Mouse (Mus musculus): Measurements from ENCODE around the gene Vps16.

Vps16 gene

DNA sequence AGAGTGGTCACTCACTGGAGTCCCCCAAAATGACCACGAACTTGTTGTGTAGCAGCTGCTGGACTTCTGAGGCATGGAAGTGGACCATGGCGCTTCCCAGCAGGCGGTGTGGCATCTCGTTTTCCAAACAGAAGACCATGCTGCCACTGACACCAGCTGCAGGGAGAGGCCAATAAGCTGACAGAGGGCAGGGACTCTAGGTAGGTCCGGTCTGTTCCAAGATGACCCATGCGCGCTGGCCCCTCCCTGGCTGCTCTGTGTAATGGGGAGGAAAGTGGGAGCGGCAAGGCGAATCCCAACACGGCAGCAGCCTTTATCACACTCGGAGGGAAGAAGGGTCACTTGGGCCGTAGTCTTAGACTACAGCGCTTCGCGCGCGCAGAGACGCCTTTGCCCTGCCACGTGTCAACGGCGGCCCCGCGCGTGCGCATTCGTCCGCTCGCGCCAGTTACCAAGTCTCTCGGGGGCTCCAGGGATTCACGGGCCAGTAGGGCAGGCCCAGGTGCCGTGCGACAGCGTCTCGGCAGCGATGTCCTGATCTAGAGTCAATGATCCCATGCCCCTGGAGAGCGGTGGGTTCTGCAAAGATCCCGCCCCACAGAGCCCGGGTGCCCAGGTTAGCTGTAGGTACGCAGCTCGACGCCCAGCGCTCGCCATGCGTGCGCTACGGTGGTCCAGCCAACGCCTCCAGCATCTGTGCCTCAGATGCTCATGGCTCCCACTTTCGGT, 578 bp upstream of the Vps16 start:
- peak; percentile 81 to 82 for DNase-seq

DNA sequence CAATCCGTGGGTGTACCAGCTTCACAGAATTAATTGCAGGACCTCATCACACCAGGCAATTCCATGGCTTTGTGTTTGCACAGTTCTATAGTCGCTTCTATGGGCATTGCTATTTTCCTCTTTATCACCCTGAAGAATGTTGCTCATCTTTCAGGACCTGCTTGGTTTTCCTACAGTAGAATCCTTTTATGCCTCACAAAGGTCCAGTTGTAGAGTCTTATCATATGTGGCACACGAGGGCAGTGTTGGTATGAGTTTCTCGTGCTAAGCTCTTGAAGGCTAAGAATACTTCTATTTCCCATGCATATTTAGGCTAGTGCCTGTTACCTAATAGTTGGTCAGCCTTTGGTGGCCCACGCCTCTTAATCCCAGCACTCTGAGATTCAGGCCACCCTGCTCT, 973 bp downstream of the Vps16 start:
- peak in 1 of 2 experiments; percentile 20 for DNase-seq

DNA sequence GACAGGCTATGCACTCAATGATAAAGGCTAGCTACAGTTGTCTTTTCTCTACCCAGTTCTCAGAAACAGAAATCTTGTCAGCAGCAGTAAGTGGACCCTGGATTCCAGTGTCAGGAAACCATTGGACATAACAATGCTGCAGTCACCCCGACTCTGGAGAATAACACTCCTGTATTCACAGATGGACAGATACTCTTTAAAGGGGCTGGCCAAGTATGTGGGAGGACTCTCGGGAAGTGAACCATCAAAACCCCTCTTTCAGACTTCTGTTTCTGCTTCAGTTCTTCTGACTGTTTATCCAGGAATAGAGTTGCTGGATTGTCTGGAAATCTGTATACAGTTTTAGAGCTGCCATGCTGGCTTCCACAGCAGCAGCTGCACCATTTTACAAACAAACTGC, 5.7 kb downstream of the Vps16 start:
- DNase-seq, result no peak

- no peak for DNase-seq
These were observed 6.3 kb downstream of the Vps16 start for GRCm38 (mm10) chr2:130430484-130430883.

DNA sequence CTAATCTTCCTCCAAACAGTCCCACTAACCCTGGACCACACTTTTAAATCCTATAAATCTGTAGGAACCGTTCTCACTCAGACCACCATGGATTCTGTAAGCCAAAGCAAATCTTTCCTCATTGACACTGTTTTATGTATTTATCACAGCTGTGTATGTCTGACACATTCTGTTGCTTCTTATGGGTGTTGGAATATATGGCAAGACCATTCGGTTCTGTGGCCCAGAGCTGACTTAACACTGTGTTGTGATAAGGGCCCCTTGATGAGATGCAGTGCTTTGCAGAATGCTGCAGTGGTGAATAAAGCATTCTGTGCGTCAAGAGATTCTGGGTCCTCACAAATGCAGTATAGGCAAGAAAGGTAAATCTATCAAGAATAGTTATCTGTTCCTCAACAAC, 8.0 kb downstream of the Vps16 start:
- no peak for DNase-seq

- DNase-seq, result peak in 1 of 2 experiments; percentile 53
These were observed 9.0 kb downstream of the Vps16 start for GRCm38 (mm10) chr2:130433152-130433551.

- DNase-seq, result no peak
These were observed 12.6 kb downstream of the Vps16 start for GRCm38 (mm10) chr2:130436769-130437168.

DNA sequence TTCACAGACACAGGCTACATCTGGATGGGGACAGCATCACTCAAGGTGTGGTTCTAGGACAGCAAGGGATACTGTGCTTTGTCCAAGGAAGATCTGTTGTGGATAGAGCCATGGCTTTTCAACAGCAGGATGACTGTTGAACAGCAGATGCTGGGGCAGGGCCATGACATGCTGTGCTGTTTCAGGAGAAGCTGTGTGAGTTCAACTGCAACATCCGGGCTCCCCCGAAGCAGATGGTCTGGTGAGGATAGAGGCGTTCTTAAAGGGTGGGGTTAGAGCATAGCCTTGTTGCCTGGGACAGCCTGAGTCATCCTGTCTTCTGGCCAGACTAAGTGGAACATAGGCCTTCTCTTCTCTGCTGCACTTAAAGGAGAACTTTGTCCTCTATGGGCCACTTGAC, 14.7 kb downstream of the Vps16 start:
- no peak for DNase-seq

DNA sequence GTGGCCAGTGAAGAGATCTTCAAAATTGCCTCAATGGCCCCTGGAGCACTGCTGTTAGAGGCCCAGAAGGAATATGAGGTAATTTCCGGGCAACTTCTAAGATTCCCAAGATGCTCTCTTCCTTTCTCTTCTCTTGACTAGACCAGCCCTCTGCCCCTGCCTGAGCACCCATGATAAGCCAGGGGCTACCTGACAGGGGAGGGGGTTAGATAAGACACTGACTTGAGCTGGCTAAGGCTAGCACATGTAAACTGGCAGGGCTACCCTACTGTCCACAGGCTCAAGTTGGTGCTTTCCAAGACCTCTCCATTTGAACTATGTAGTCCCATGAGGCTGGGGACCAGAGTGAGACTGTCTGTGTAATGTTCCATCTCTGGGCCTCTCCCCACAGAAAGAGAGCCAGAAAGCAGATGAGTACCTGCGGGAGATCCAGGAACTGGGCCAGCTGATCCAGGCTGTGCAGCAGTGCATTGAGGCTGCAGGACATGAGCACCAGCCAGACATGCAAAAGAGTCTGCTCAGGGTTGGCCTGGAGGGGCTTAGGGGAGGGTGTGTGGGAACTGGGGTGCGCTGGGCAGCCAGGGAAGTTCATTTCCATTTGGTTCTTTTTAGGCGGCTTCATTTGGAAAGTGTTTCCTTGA, 15.8 kb downstream of the Vps16 start:
- DNase-seq, result no peak

DNA sequence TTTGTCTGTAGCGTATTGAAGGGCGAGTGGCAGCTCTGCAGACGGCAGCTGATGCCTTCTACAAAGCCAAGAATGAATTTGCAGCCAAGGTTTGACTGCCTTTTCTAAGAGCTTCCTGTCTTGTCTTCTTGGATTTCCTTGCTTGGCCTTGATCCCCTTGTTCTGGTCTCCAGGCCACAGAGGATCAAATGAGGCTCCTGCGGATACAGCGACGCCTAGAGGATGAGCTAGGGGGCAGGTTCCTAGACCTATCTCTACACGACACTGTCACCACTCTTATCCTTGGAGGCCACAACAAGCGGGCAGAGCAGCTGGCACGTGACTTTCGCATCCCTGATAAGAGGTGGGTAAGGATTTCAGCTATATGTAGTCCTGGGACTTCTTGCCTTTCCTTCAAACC, 18.0 kb downstream of the Vps16 start:
- DNase-seq, result no peak

GRCm38 (mm10) chr2:130448449-130448848, 24.3 kb downstream of the Vps16 start:
- DNase-seq, result no peak

DNA sequence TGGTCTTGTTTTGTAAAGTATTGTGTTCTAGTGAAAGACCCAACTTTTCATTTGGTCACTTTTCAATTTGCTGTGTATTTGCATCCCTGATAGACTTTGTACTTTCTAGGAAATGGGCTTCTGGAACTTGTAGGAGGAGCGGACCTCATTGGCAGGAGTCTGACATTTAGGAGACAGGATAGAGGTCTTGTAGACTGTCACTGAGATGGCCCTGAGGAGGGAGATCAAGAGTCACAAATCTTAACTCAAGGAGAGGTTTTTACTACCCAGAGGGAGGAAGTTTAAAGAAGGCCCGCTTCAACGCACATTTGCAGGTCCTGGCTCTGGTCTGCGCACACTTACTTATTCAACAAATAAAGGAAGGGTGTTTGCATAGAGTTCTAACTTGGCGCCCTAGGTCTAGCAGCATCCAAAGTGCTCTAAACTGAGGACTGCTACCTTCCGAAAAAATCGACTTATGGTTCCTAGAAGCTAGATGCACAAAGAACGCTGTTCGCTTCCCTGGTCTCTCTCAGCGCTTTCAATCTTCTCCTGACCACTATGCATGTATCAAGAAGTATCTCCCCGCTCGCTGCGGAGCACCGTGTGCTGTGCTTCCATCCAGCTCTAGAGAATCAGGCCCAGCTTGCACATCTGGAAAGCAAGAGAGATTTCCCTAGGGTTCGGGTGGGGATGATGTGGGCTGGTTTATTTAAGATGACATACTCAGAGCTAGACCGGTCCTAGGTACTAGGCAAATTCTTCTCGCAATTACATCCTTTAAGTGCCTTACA, 25.1 kb downstream of the Vps16 start:
- DNase-seq, result peak in 1 of 2 experiments; percentile 19

DNA sequence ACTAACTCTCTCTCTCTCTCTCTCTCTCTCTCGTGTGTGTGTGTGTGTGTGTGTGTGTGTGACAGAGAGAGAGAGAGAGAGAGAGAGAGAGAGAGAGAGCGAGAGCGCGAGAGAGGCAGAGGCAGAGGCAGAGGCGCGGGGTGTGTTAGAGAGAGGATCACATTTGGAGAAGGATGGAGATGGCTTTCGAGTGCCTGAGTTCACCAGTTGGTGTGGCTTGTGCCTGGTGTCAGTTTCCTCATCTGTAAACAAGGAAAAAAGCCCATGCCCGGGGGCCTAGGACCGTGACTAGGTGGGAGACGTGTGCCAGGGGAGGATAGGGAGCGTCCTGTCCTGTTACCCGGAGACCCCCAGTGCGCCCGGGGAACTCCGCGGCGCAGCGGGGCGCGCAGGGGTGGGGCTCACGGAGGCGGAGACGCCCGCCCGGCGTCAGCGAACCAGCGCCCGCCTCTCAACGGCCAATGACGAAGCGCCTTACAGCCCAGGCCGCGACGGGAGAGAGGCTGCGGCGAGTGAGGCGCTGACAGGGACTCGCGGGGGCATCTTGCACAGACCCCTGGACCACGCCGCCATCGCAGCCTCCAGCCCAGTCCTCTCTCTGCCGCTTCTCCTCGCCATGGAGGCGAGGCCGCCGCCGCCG, 25.8 kb downstream of the Vps16 start, which contains the start of gene Ptpra:
Ptpra (plus strand) TSS at position 485 of the 640 bp plus-strand sequence.
- peak; percentile 91 for DNase-seq

- DNase-seq, result peak in 1 of 2 experiments; percentile 75
These were observed 26.3 kb downstream of the Vps16 start for GRCm38 (mm10) chr2:130450434-130450796.

DNA sequence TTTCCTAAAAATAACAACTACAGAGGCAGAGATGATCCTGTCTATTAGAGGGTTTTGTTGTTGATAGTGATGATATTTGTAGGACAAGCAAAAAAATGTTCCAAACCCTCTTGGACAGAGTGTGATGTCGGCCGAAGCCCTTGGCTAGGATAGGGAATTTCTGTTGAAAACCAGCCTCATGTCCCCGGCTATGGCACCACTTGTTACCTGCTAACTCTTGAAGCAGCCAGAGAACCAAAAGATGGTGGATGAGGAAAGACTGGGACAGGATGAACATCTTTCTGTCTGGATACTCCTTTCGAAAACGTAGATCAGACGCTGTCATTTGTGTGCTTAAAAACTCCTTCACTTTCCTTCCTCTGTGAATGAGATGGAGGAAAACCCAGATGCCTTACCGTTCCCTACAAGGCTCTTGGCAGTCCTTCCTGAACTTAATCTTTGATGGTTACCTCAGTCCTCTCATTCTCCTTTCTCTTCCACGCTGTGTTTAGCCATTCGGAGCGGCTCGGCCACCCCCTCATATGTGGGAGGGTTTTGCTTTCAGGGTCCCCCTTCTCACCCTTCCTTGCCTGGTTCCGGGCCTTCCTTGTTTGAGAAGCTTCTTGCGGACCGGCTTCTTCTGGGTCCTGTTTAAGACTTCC, 27.1 kb downstream of the Vps16 start:
- DNase-seq, result no peak

DNA sequence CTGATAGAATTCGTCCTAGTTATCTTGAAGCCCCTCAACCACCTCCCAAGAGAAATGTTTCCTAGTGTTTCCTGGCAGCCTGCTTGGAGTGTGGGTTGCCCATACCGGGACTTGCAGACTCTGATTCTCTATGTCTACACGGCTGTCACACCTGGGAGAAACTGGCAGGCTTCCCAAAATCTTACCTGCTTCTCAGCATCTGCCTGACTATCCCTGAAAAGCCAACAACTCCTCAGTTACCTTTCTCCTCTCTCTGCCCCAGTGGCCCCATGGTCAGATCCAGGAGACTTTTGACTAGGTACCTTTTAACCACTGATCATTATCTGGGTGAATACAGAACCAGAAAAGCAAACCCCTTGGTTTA, 27.6 kb downstream of the Vps16 start:
- DNase-seq, result no peak

DNA sequence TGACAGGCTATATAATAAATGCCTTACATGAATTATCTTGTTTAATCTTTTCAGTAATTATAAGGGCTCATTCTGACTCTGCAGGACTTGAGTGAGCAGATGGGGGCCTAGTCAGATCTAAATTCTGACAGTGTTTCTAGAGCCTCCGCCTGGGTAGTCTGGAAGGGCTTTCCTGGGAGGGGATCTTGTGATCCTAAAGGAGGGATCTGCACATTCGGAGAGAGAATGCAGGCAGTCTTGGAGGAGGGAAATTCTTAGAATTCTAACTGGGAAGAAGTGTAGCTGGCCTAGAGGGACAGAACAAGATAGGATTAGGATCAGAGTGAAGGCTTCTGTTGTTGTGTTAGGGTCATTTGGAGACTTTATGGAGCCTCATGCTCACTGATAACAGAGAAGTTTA, 28.1 kb downstream of the Vps16 start:
- DNase-seq, result no peak

DNA sequence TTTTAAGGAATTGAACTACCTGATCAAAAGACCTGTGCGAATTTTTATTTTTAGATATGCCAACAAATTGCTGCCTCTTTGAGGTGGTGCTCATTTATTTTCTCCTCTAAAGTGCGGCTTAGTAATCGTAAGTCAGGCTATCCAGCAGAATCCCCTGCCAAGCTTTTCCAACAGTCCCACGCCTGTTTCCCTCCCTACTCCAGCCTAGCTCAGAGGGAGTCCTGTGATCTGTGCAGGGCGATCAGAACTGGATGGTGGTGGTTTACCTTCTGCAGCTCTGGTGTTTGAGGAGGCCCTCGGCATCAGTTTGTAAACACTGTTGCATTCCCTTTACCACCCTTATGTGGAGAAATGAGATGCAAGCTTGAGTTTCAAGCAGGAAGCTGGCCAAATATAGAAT, 29.3 kb downstream of the Vps16 start:
- DNase-seq, result no peak

DNA sequence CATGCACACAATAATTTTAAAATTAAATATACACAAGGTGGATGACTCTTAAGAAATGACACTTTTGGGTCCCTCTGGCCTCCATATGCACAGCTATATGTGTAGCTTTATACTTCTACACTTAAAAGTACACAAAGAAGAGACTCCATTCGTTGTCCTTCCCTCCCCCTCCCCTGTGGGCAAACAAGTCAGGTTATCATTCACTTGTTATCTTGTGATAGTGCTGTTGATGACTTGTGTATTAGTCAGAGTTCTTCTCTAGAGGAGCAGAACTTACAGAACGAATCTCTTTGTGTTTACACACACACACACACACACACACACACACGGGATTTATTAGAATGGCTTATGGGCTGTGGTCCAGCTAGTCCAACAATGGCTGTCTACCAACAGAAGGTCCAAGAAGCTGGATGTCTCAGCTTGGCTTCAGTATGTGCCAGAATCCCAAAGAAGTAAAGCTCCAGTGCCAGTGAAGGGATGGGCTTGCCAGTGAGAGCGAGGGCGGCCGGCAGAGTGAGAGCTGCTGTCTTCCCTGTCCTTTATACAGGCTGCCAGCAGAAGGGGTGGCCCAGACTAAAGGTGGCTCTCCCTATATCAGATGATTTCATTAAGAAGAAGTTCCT, 30.7 kb downstream of the Vps16 start:
- peak; percentile 61 to 73 for DNase-seq

GRCm38 (mm10) chr2:130457871-130458270, 33.7 kb downstream of the Vps16 start:
- no peak for DNase-seq

DNA sequence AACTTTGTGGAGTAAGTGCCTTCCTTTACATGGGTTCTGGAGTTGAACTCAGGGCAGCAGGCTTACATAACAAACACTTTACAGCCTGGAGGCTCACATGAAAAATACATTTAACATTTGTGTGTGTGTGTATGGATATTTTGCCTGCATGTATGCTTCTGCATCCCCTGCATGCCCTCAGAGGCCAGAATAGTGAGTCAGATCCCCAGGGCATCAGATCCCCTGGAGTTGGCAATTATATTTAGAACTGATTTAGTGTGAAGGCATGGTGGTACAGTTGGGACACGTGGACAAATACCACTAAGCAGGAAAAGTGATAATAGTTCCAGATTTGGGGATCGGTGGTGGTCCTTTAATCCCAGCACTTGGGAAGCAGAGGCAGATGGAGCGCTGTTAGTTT, 35.4 kb downstream of the Vps16 start:
- DNase-seq, result no peak

Data from cerebellum, postnatal 36 days (tissue).